Mouse (Mus musculus): ENCODE measurements at regions not wholly inside any gene's neighbourhood (a gene's known extent, or its start where the extent isn't known, plus 50 kb on each side); places are given as distances from the start of the nearest gene placed in this dataset.

DNA sequence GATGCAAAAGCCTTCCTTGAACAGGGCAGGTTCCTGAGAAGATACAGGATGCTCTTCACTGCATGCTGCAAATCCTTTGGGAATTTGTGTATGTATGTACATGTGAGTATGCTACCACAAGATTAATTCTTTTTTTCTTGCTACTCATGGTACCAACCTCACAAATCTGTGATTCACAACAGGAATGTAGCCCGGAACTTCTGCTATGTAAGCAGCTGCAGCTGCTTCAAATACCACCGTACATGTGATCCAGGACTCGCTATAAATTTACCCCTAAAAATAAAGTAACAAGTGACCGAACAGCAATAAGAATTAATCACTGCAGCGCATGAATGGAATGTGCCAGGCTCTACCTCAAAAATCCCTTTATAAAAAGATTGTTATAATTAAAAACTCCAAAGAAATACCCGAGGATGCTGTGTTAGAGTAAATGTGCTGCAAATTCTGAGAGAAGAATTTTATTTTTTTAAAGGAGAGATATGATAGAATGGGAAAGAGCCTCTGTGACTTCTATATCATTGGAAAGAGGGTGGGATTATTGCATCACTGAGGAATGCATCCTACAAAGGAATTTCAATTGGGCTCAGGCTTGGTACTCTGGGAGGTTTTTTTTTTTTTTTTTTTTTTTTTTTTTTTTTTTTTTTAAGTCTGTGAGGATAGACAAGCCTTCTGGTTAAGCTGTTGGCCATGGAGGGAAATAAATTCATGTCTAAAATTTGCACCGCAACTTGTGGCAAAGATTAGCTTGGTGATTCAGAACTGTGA is 201.2 kb downstream of the Klf5 start:
- TF ChIP-seq CTCF (IDR thresholded peaks at IDR 0.05; ENCODE audit: extremely low read depth, insufficient read depth, low read length) (no peak), POLR2A (IDR thresholded peaks at IDR 0.05; ENCODE audit: extremely low read depth, insufficient read depth, low read length) (no peak)
